Mouse (Mus musculus) G1E-ER4 (cell line): ENCODE results near the gene Wdtc1. TPM values are rescaled to one million over a fixed set of nuclear protein-coding genes. Genes with fewer than 3 reads are reported as not detected.

ENCODE experiments used
- GATA1 ChIP-seq: IDR thresholded peaks from one replicate; pipeline ENCODE4 v1.8.0; 2012; ENCODE audit warnings: low read length, inconsistent platforms
- polyA plus RNA-seq: library from polyadenylated mRNA; stranded (reverse); fragments of >175 nt; gene quantifications from 2 replicates; pipeline ENCODE4 v1.2.3, GENCODE M21; 2012

Gene Wdtc1
- polyA plus RNA-seq, 1 experiment, result 63.0 TPM

DNA sequence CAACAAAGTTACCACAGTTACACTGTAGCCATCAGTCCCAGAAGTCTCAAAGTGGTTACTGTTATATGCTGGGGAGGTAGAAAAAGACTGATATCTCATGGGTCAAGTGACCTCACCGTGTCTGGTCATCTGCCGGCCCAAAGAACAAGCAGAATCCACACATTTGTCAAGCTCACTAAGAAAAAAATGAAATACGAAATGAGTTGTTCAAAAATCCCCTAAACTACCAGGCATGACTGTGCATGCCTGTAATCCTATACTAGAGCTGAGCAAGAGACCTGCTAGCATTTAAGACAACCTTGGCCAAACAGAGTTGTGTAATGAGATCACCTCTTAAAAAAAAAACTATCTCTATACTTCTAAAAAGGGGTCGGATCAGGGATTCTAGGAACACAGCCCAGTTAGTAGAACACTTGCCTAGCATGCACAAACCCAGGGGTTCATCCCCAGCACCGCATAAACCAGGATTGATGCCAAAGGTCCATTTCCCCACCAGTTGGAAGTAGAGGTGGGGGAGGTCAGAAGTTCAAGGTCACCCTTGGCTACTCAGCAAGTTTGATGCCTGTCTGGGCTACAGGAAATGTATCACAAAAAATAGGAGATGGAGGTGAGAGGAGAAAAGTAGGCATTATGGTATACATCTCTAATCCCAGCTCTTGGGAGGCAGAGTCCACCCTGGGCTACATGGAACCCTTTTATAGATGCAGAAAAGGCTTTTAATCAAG is 5.1 kb downstream of the Wdtc1 start:
- TF ChIP-seq GATA1, result no peak

DNA sequence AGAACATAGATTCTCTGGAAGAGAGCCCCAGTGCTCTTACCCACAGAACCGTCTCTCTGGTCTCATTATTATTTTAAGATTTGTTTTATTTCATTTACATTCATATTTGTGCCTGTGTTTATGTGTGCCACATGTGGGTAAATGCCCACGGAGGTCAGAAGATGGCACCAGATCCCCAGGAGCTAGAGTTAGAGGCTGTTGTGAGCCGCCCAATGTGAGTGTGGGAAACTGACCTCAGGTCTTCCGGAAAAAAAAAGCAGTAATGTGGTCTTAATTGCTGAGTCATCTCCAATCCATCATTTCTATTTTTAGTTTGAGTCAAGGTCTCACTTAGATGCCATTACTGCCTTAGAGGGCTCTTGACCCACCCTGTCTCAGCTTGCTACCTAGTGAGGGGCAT is 5.7 kb downstream of the Wdtc1 start:
- TF ChIP-seq GATA1, result no peak

DNA sequence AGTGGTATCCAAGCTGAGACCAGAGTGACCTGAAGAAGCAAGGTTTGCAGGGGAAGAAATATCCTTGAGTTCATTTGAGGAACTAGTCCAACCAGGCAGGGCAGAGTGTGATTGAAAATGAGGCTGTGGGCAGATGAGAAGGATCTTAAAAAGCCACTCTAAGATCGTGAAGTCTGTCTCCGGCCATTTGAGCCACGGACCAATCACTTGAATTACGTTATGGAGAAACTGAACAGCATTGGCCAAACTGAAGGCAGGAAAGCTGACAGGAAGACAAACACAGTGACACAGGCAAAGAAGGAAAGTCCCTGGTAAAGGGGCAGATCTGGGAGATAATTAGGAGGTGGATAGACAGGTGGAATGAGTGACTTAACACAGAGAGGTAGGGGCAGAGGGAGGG is 6.7 kb downstream of the Wdtc1 start:
- TF ChIP-seq GATA1, result no peak

DNA sequence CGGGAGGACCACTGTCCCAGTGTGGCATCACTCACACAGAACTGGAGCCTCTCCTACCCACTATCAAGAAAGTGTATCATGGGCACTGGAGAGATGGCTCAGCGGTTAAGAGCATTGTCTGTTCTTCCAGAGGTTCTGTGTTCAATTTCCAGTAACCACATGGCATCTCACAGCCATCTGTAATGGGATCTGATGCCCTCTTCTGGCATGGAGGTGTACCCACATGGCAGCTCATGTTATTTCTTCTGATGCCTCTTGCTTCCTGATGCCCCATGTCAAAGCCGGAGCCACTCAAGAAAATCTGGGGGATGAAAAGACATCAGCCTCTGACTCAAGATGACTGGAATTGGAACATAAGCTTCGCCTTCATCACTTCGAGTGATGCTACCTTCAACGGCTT is 7.6 kb downstream of the Wdtc1 start:
- no peak for TF ChIP-seq GATA1

DNA sequence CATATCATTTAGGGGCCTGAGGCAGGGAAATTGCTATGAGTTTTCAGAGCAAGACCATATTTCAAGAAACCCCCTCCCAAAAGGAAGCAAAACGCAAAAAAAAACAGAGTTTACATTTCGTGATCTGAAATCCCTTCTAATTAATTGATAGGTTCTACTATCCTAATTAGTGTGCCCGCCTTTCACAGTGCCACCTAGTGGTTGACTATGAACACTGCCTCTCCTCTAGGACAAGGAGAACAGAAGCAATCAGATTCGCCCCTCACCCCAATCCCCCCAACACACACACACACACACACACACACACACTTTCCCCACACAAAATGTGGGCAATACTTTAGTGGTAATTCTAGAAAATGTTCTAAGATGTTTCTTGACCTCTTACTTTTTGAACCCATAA is 9.2 kb downstream of the Wdtc1 start:
- no peak for TF ChIP-seq GATA1

DNA sequence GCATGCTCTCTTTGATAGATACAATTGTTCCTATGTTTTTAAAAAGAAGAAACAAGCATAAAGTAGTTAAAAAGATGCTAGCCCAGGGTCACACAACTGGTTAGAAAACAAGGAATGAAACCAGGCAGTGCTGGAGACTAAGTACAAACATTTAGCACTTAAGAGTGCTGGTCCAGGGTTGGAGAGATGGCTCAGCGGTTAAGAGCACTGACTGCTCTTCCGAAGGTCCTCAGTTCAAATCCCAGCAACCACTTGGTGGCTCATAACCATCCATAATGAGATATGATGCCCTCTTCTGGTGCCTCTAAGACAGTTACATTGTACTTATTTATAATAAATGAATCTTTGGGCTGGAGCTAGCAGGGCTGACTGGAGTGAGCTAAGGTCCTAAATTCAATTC is 13.1 kb downstream of the Wdtc1 start:
- no peak for TF ChIP-seq GATA1

DNA sequence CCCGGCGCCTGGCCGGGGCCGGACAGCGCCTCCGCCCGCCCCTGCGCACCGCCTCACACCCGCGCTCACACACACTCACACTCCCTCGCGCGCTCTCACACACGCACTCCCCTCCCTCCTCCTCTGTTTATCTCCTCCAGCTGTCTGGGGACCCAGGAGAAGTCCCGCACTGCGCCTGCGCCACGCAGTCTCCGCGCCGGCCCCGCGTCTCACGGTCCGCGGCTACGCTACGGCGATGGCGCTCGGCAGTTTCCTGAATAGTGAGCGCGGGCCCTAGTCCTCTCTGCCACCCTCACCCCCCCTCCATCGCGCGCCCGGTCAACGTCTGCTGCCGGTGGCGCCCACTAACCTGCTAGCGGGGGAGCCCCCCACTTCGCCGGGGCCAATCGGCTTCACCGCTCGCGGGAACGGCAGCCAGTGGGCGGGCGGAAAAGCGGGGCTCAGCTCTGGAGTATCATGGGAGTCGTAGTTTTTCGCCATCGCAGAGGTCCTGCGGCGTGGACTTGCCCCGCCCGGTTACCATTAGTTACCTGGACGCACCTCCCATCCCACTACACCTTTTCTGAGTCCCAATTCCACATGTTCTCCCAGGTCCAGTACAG is 14.0 kb downstream of the Wdtc1 start:
- TF ChIP-seq GATA1, result no peak

DNA sequence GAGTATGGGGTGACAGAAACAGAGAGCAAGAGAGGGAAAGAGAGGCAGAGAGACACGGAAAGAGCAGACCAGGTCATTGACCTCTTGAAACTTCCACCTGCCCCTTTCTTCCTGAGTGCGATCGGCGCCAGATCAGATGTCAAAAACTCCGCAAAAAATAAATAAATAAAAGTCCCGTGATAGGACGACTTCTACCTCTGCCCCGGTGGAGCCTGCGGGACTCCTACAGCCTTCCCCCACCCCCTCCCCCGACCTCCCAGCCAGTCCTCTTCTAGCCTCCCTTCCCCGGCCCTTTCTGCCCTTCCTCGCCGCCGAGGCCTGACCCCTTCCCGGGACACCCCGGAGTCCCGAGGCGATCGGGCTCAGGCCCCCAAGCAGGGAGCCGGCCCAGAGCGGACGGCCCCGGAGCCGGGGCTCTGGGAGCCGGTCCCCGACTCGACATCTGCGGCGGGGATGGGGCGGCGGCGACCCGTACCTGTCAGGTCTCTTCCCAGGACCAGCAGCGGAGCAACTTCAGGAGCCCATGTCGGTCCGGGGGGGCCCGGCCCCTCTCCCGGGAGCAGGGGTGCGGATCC is 14.7 kb downstream of the Wdtc1 start:
- no peak for TF ChIP-seq GATA1

DNA sequence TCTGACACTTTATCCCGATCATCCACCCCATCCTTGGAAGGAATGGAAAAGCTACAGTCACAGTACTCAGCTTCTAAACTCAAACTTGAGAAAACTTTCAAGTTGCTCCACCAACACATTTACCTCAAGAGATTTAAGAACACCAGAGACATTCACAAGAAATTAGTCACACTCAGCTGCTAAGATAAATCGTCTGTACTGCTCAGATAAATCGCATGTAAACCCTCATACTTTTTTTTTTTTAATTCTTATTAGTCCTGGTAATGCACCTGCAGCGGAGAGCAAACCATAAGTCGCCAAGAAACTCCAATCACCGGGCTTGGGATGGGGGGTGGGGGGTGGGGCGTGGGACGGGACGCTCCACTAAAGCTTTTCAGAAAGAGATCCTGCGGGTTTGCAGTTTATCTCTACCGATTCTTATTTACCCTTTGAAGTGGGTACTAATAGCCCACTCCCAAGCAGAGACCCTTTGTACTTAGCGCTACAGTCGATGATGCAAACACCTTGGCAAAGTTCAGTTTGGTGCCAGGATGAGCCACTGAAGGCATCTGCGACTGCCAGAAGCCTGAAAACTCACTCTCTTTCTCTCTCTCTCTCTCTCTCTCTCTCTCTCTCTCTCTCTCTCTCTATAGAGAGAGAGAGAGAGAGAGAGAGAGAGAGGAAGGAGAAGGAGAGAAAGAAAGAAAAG is 15.3 kb downstream of the Wdtc1 start:
- TF ChIP-seq GATA1, result no peak

DNA sequence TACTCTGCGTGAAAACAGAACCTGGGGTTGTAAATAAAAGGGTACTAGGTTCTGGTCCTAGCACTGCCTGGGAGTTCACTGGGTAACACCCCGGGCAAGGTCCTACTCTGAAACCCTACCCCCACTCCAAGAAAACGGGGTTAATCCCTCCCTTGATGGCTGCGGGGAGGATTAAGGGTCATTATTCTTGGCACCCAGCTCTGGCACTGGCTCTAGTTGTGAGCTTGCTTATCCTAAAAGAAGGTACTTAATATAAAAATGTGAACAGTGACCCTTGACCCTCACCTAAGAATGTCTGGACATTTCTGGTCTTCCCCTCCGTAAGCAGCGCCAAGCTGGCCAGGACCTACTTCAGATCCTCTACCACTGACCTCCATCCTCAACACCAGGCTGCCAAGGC is 20.0 kb downstream of the Wdtc1 start:
- TF ChIP-seq GATA1, result no peak

DNA sequence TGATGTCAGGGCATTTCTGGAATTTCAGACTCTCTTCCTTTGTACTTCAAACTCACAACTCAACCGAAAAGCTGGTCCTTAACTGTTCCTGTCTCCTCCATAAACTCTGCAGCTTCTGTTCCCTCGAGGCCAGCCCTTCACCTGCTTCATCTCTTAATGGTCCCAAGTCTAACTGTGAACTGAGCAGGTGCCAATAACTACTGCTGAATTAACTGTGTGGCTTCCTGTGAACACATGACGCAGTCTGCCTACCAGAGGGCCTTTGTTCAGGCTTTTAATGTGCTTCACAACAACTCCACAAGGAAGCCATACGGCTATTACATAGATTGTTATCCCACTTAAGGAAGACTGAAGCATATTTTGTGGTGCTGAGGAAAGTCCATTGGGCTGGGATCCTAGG is 23.0 kb downstream of the Wdtc1 start:
- TF ChIP-seq GATA1, result no peak

DNA sequence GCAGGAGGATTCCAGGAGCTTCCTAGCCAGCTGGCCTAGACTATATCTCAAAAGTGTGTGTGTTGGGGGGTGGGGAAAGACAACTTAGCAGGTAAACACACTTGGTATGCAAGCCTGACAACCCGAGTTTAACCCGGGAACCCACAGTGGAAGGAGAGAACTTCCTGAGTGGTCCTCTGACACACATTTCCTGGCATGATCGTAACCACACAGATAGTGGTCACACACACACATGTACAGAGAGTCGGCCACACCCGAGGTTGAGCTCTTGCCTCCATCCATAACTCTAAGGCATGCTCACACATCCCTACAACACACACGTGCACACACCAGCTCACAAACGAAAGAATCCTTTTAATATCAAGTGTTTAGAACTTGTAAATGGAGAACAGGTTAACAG is 25.2 kb downstream of the Wdtc1 start:
- TF ChIP-seq GATA1, result no peak

DNA sequence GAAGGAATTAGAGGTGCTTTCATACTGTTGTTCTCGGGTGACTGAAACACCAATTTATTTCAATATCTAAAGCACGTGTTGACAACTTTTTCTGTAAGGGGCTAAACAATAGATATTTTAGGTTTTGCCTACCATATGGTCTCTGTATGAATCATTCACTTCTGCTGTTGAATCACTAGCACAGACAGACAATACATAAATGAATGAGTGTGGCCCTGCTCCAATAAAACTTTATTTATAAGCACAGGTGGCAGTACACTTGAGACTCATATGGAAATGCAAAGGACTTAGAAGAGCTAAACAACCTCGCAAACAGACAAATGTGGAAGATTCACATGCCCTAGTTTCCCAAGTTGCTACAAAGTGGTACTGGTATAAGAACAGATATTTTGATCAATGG is 33.6 kb downstream of the Wdtc1 start:
- no peak for TF ChIP-seq GATA1

DNA sequence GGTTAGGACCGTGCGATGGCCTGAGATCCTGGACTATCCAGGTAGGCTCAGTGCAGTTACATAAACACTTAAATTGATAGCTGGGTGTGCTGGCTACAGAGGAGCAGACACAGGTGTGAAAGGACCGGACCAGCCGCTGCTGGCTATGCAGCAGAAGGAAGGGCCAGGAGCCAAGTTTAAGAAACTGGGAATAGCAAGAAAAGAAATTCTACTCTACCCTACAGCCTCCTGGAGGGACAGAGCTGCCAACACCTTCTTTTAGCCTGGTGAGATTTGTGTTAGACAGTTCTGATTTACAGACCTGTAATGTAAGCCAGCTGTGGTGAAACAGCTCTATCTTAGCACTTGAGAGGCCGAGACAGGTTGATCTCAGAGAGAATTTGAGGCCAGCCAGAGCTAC is 37.3 kb downstream of the Wdtc1 start:
- no peak for TF ChIP-seq GATA1

DNA sequence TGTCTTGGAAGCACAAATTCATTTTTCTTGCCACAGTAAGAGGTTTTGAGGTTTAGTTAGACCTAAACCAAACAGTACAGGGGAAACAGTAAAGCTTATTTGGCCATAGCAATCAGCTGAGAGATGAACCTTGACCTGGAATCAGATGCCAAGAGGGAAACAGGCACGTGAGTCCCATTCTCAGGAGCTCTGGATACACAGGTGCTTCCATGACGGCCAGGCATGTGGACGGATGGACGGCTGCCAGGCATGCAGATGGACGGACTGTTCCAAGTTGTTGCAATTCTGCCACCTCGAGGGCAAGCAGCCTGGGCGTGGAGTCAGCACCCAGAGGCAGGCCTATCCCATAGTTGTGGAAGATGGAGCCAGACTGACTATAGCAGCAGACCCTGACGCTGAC is 38.4 kb downstream of the Wdtc1 start:
- no peak for TF ChIP-seq GATA1

DNA sequence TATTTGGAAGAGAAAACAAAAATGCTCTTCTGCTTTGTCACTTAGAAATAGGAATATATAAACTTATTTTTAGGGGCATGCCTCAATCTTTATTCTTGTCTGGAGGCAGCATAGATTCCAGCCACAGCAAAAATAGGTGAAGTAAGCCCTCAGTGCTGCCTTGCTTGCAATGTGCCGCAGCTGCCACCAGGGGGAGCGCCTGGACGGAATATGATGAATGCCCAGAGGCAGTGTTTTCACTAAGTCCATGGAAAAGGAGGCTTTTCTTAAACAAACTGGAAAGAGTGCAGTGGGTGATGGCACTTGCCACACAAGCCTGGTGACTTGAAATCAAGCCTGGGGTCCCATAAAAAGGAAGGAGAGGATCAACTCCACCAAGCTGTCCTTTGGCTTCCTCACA is 43.3 kb downstream of the Wdtc1 start:
- no peak for TF ChIP-seq GATA1

DNA sequence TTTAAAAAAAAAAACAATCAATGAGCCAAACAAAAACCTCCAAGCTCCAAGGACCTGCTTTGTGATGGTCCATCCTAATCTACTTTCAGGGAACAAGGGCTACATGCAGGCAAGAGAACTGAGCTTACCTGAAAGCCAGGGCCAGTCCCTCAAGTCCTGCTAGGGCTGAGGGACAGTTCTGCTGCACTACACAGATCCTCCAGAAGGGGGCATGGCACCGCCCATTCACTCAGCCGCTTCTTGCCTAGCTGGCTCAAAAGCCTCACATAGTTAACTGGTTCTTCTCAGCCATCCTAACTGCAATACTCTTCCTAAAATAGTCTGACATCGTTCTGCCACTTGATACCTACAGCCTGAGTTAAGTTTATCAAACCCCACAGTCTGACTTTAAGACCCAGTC is 46.0 kb downstream of the Wdtc1 start:
- TF ChIP-seq GATA1, result no peak
